Mouse (Mus musculus) ES-Bruce4 (cell line): ENCODE measurements around the gene Ptpro. TPM values are rescaled to one million over a fixed set of nuclear protein-coding genes. Genes with fewer than 3 reads are reported as not detected.

Experiments
- H3K27ac ChIP-seq: 2 replicates; pipeline ENCODE4 v1.5.1; 2012; ENCODE audit warnings: low read length, inconsistent platforms; ENCODE audit not compliant: insufficient read depth
- H3K27me3 ChIP-seq: 2 replicates; pipeline ENCODE4 v1.6.1; 2012; ENCODE audit warnings: mild to moderate bottlenecking, low read length, inconsistent platforms; ENCODE audit not compliant: control insufficient read depth, poor library complexity, insufficient read depth, severe bottlenecking
- H3K36me3 ChIP-seq: 2 replicates; pipeline ENCODE4 v1.6.1; 2012; ENCODE audit warnings: inconsistent platforms, mild to moderate bottlenecking, low read length, moderate library complexity; ENCODE audit not compliant: control insufficient read depth, poor library complexity, insufficient read depth, severe bottlenecking
- H3K4me1 ChIP-seq: one replicate; pipeline ENCODE4 v1.8.1; 2011; ENCODE audit warnings: low read length; ENCODE audit not compliant: control insufficient read depth, insufficient read depth
- H3K4me3 ChIP-seq: 2 replicates; pipeline ENCODE4 v1.5.1; 2011; ENCODE audit warnings: low read depth, mild to moderate bottlenecking, low read length
- H3K9ac ChIP-seq: 2 replicates; pipeline ENCODE4 v1.6.1; 2012; ENCODE audit warnings: low read depth, mild to moderate bottlenecking, inconsistent platforms; ENCODE audit not compliant: poor library complexity, severe bottlenecking
- H3K9me3 ChIP-seq: replicated peaks from 2 replicates; pipeline ENCODE4 v1.6.1; 2012; ENCODE audit warnings: mild to moderate bottlenecking, low read length, inconsistent platforms; ENCODE audit not compliant: control insufficient read depth, poor library complexity, insufficient read depth, severe bottlenecking
- CTCF ChIP-seq: IDR thresholded peaks from one replicate; pipeline ENCODE4 v1.8.1; 2011; ENCODE audit warnings: low read depth, low read length
- EP300 ChIP-seq: IDR thresholded peaks from 2 replicates; pipeline ENCODE4 v1.6.1; 2011; ENCODE audit warnings: low read depth, low read length; ENCODE audit not compliant: insufficient read depth
- POLR2A ChIP-seq: IDR thresholded peaks from one replicate; pipeline ENCODE4 v1.8.1; 2011; ENCODE audit warnings: low read length; ENCODE audit not compliant: insufficient read depth
- polyA plus RNA-seq: library from polyadenylated mRNA; stranded (reverse); fragments of >200 nt; gene quantifications from 2 replicates; pipeline ENCODE4 v1.2.4, GENCODE M21; 2011; ENCODE audit warnings: low read depth; ENCODE audit not compliant: missing spikeins, insufficient read depth, insufficient read length

The Ptpro gene
- polyA plus RNA-seq, 1 experiment, result not detected

DNA sequence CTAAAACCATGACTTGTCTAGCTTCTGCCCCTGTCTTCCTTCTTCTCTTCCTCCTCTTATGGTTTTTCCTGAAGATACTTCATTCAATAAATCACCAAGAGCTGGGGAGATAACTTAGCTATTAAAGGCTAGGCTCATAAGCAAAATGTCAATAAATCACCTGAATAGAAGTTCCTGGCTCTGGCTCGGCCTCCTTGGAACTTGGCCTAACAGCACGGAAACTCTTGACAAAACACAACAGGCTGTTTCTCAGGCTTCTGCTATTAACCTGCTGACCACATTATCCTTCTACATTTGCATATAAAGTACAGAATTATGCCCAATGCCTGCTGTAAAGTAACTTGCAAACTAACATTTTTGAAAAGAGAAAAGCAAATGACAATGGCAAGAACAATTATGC lies 40.7 kb upstream of the Ptpro start:
- H3K4me3 ChIP-seq, result no peak overlapping the region
- H3K9me3 ChIP-seq, result no peaks in the 10 kb centered on the region
- no peaks in the 10 kb centered on the region for H3K27me3 ChIP-seq
- no peak overlapping the region for H3K9ac ChIP-seq
- no peak overlapping the region for H3K27ac ChIP-seq
- H3K36me3 ChIP-seq, result no peaks in the 10 kb centered on the region
- TF ChIP-seq EP300 (no peak), CTCF (no peak), POLR2A (no peak)
- no peaks in the 10 kb centered on the region for H3K4me1 ChIP-seq

DNA sequence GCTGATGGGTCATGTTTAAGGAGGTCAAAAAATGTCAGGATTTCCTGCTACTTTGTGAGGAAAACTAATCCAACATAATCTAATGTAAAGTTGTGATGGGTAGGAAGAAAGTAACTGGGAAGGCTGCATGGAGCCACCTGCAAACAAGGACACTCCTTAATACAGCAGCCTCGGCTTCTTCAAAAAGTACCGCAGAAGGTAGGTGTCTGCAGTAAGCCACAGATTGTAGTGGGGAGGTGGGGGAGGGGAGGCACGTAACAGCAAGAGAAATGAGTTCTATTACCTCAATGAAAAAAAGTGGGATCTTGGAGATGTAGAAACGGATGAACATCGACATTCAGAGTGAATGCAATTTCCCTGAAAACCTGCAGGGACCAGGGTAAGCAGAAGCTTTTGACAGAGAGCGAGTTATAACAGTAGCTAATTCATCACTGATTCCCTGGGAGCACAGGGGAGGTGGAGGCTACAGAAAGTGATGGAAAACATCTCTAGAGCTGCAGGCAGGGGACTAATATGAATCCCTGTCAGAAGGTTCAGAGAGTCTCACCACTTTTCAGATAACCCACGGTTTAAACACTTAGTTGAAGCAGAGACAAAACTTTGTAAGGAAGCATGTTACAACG lies 34.2 kb upstream of the Ptpro start:
- Histone ChIP-seq H3K9me3 (no peaks in the 10 kb centered on the region), H3K4me1 (no peaks in the 10 kb centered on the region), H3K27me3 (no peaks in the 10 kb centered on the region), H3K36me3 (no peaks in the 10 kb centered on the region), H3K9ac (no peak overlapping the region), H3K27ac (no peak overlapping the region), H3K4me3 (no peak overlapping the region)
- no peak for TF ChIP-seq EP300
- no peak for TF ChIP-seq CTCF
- TF ChIP-seq POLR2A, result no peak

DNA sequence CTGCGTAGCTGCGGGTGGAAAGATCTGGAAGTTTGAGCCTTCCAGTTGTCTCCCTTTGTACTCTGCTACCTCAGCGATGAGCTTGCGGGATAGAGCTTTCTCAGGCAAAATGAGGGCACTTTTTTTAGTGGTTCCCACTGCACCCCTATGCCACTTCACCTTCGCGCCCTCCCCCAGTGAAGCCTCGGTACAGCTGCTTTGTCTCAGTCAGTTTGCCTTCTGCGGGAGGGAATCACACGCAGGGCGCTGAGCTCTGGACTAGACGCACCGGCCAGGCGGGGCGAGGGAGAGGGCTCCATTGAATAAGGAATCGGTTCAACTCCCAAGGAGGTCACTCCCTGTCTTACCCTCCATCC lies 746 bp downstream of the Ptpro start:
- H3K27me3 ChIP-seq, result no peaks in the 10 kb centered on the region
- no peak for TF ChIP-seq POLR2A
- no peak for TF ChIP-seq CTCF
- no peak for TF ChIP-seq EP300
- H3K9ac ChIP-seq, result no peak overlapping the region
- no peaks in the 10 kb centered on the region for H3K36me3 ChIP-seq
- no peak overlapping the region for H3K27ac ChIP-seq
- H3K4me1 ChIP-seq, result no peaks in the 10 kb centered on the region
- H3K9me3 ChIP-seq, result no peaks in the 10 kb centered on the region
- H3K4me3 ChIP-seq, result peak overlapping the region; percentile 58

DNA sequence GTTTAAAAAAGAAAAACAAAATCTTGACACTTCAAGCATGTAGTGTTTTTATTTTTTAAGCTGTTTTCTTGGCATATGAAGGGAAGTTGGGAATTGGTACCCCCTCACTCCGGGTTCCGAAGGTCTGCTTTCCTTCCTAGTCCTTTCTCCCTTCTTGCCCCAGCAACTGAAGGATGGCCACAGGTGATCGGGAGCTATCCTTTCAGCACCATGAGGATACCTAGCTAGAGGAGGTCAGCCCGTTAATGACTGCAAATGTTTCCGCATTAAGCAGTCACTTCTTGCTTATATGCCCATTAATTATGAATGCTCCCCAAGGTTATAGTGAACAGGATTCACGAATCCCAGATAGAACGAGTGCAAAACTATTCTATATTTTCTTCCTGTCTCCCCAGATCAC lies 1.3 kb downstream of the Ptpro start:
- TF ChIP-seq EP300 (no peak), CTCF (no peak), POLR2A (no peak)
- no peak overlapping the region for H3K9ac ChIP-seq
- no peaks in the 10 kb centered on the region for H3K36me3 ChIP-seq
- H3K27me3 ChIP-seq, result no peaks in the 10 kb centered on the region
- no peak overlapping the region for H3K27ac ChIP-seq
- H3K9me3 ChIP-seq, result no peaks in the 10 kb centered on the region
- no peaks in the 10 kb centered on the region for H3K4me1 ChIP-seq
- H3K4me3 ChIP-seq, result no peak overlapping the region

DNA sequence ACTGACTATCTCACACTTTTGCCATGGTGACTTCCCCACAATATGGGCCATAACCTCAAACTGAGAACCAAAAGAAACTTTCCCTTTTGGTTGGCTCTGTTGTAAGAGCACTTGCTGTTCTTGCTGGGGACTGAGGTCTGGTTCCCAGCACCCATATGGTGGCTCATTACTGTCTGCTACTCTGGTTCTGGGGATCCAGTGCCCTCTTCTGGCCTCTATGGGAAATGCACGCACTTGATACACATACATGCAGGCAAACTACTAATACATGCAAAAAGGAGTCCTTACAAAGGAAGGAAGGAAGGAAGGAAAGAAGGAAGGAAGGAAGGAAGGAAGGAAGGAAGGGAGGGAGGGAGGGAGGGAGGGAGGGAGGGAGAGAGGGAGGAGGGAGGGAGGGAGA lies 8.9 kb downstream of the Ptpro start:
- Histone ChIP-seq H3K27ac (no peak overlapping the region), H3K27me3 (no peaks in the 10 kb centered on the region), H3K36me3 (no peaks in the 10 kb centered on the region), H3K9me3 (peaks cover 4% of the 10 kb centered on the region; the same call in 1 of the 2 replicates), H3K4me1 (no peaks in the 10 kb centered on the region), H3K4me3 (no peak overlapping the region), H3K9ac (no peak overlapping the region)
- no peak for TF ChIP-seq EP300
- TF ChIP-seq POLR2A, result no peak
- peak; percentile 0 for TF ChIP-seq CTCF

DNA sequence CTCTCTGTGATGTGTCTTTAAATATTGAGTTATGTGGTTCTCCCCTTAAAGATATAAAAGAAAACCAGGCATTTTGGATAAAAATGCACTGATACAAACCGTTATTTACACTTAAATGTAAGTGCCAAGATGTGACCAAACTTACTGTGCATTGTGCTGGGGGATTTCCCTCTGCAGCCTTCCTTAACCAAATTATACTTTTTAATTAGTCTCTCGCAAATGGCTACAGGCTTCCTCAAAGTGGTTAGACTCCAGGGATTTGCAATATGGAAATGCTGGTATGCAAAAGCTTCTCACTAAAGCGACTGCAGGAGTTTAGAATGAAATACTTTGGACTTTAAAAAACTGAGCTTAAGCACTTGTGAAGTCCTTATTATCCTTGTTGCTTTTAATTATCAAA lies 10.0 kb downstream of the Ptpro start:
- H3K9ac ChIP-seq, result no peak overlapping the region
- TF ChIP-seq POLR2A (no peak), CTCF (no peak), EP300 (no peak)
- H3K9me3 ChIP-seq, result peaks cover 4% of the 10 kb centered on the region; the same call in 1 of the 2 replicates
- no peak overlapping the region for H3K4me3 ChIP-seq
- no peaks in the 10 kb centered on the region for H3K27me3 ChIP-seq
- no peaks in the 10 kb centered on the region for H3K36me3 ChIP-seq
- no peaks in the 10 kb centered on the region for H3K4me1 ChIP-seq
- H3K27ac ChIP-seq, result no peak overlapping the region
